Mouse (Mus musculus) MEL (cell line): Measurements from ENCODE around the gene Gls2.

ENCODE experiments used
- CTCF ChIP-seq, 3 experiments: IDR thresholded peaks in 2 of 3; conservative IDR thresholded peaks in 1 of 3; 2 replicates each; pipeline ENCODE4 v1.5.1; 2011 to 2012; ENCODE audit warnings: low read length in 3 of 3, low read depth in 2 of 3, mild to moderate bottlenecking in 2 of 3, improper control_type of control experiment in 1 of 3, inconsistent platforms in 1 of 3, mixed read lengths in 1 of 3, moderate library complexity in 1 of 3; ENCODE audit not compliant: control insufficient read depth in 1 of 3, insufficient read depth in 1 of 3, poor library complexity in 1 of 3, severe bottlenecking in 1 of 3
- MYB ChIP-seq: IDR thresholded peaks from 2 replicates; pipeline ENCODE4 v1.6.1; 2011; ENCODE audit warnings: mild to moderate bottlenecking, low read depth, low read length, improper control_type of control experiment
- USF1 ChIP-seq: IDR thresholded peaks from 2 replicates; pipeline ENCODE4 v1.6.1; 2014; ENCODE audit warnings: low read depth, mild to moderate bottlenecking, inconsistent platforms, low read length, improper control_type of control experiment, moderate library complexity
- ZMIZ1 ChIP-seq: IDR thresholded peaks from 2 replicates; pipeline ENCODE4 v1.6.1; 2012; ENCODE audit warnings: low read depth, mild to moderate bottlenecking, inconsistent platforms, low read length, improper control_type of control experiment, moderate library complexity

DNA sequence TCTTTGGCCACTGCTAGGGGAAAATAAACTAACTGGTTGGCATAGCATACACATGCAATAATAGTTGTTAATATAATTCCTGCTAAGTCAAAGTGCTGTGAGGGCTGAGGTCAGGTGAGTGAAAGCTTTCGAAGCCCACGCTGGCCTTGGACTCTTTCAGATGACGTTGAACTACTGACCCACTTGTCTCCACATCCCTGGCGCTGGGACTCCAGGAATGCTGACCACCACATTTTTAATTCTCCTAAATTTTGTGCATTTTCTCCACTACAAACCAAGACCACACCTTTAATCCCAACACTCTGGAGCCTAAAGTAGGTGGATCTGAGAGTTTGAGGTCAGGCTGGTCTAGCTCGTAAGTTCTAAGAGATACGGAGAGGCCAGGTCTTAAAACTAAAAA lies 1.1 kb upstream of the Gls2 start:
- no peak for TF ChIP-seq CTCF (IDR thresholded peaks at IDR 0.05 in 2 of 3, conservative IDR thresholded peaks at IDR 0.05 in 1 of 3; ENCODE audit: control insufficient read depth in 1 of 3, insufficient read depth in 1 of 3, low read depth in 2 of 3, low read length in 3 of 3, poor library complexity in 1 of 3, severe bottlenecking in 1 of 3)
- TF ChIP-seq ZMIZ1: no peak
- TF ChIP-seq USF1: no peak
- no peak for TF ChIP-seq MYB
